Mouse (Mus musculus): ENCODE results near the gene 2310022A10Rik.

2310022A10Rik gene

GRCm38 (mm10) chr7:27541922-27542321 is 11.1 kb upstream of the 2310022A10Rik start:
- DNase-seq: no peak

- DNase-seq: peak; percentile 93
Observed at GRCm38 (mm10) chr7:27542392-27543033, 10.5 kb upstream of the 2310022A10Rik start.

- no peak for DNase-seq
Observed at GRCm38 (mm10) chr7:27543065-27543464, 10.0 kb upstream of the 2310022A10Rik start.

- no peak for DNase-seq
Observed at GRCm38 (mm10) chr7:27543851-27544250, 9.2 kb upstream of the 2310022A10Rik start.

GRCm38 (mm10) chr7:27544675-27545370 is 8.2 kb upstream of the 2310022A10Rik start:
- DNase-seq: no peak

GRCm38 (mm10) chr7:27549597-27549996 is 3.4 kb upstream of the 2310022A10Rik start:
- no peak for DNase-seq

- DNase-seq: no peak
Observed at GRCm38 (mm10) chr7:27552070-27552469, 963 bp upstream of the 2310022A10Rik start.

GRCm38 (mm10) chr7:27560291-27560887 is 7.4 kb downstream of the 2310022A10Rik start:
- DNase-seq: peak; percentile 27

GRCm38 (mm10) chr7:27560978-27561377 is 7.9 kb downstream of the 2310022A10Rik start:
- DNase-seq: no peak

- DNase-seq: no peak
Observed at GRCm38 (mm10) chr7:27569580-27570224, 16.7 kb downstream of the 2310022A10Rik start.

GRCm38 (mm10) chr7:27572133-27572532 is 19.1 kb downstream of the 2310022A10Rik start:
- no peak for DNase-seq

GRCm38 (mm10) chr7:27574124-27574880 is 21.3 kb downstream of the 2310022A10Rik start:
- no peak for DNase-seq

- peak; percentile 59 for DNase-seq
Observed at GRCm38 (mm10) chr7:27576914-27577313, 23.9 kb downstream of the 2310022A10Rik start.

- DNase-seq: no peak
Observed at GRCm38 (mm10) chr7:27577589-27577988, 24.6 kb downstream of the 2310022A10Rik start.

- DNase-seq: no peak
Observed at GRCm38 (mm10) chr7:27578465-27578864, 25.4 kb downstream of the 2310022A10Rik start.

- DNase-seq: no peak
Observed at GRCm38 (mm10) chr7:27580380-27581174, 27.5 kb downstream of the 2310022A10Rik start.

- DNase-seq: no peak
Observed at GRCm38 (mm10) chr7:27586861-27587260, 33.8 kb downstream of the 2310022A10Rik start.

GRCm38 (mm10) chr7:27587741-27588140 is 34.7 kb downstream of the 2310022A10Rik start:
- no peak for DNase-seq

GRCm38 (mm10) chr7:27590088-27590487 is 37.1 kb downstream of the 2310022A10Rik start:
- no peak for DNase-seq

- DNase-seq: no peak
Observed at GRCm38 (mm10) chr7:27590566-27591213, 37.7 kb downstream of the 2310022A10Rik start.

Measured in lung, postnatal 10 days (tissue).